Mouse (Mus musculus) liver, adult 2 months (tissue): ENCODE results near the gene Med12.

Experiments used
- CTCF ChIP-seq: fragments of 200-500 bp; IDR thresholded peaks from 2 replicates; pipeline ENCODE4 v1.5.1; 2011; ENCODE audit warnings: low read depth, low read length, control low read depth
- POLR2A ChIP-seq: fragments of 200-500 bp; IDR thresholded peaks from 2 replicates; pipeline ENCODE4 v1.6.1; 2011; ENCODE audit warnings: low read length, control low read depth; ENCODE audit not compliant: insufficient read depth; ENCODE audit errors: extremely low read depth

DNA sequence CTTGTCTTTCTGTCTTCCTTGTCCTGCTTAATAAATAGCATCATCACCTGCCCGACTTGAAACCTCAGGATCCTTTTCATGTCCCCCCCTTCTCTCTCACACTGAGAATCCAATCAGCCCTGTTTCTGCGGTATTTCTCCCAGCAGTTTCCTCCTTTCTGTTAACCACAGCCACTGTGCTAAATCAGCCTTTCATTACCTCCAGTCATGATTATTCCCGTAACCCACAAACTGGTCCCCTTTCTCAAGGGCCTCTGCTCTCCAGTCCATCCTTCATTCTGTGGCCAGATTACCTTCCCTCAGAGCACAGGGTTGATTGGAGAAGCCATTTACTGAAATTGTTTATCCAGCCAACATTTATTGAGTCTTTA, 5.1 kb upstream of the Med12 start, which contains the start of gene Gm20489:
- TF ChIP-seq CTCF (no peak), POLR2A (no peak)
